Mouse (Mus musculus) right cerebral cortex, adult 18-20 months (tissue): ENCODE measurements around the gene Apol7e.
"Not testable (repeated sequence)": the region's sequence is repeated elsewhere in the genome, so short reads cannot be mapped to it uniquely, and the experiment has no call there.

ENCODE experiments used
- DNase-seq: peaks from one replicate; pipeline ENCODE4 v3.0.0; 2022; ENCODE audit warnings: mixed read lengths

Apol7e gene

GRCm38 (mm10) chr15:77741556-77741955 lies 42.9 kb downstream of the Apol7e start:
- not testable (repeated sequence) for DNase-seq

- no peak for DNase-seq
These were observed 46.0 kb downstream of the Apol7e start for GRCm38 (mm10) chr15:77744632-77745031.

GRCm38 (mm10) chr15:77745081-77745480 lies 46.4 kb downstream of the Apol7e start:
- no peak for DNase-seq

- no peak for DNase-seq
These were observed 47.7 kb downstream of the Apol7e start for GRCm38 (mm10) chr15:77746326-77746725.

DNA sequence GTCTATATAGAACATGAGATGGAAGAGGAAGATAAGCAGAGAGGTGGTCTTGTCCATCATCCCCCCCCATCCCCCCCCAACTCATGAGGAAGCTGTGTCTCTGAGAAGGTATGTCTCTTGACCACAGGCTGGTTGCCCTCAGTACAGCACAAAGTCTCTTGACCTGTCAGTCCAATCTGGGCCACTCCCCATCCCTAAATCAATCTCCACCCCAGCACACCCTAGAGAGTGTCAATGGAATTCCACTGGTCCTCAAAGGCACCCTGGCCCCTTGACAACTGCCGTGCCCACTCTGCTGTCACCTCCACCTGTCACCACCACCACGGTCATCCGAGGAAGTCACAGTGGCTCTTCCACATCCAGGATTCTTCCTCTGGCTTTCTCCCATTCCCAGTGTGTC lies 49.8 kb downstream of the Apol7e start:
- DNase-seq: no peak

GRCm38 (mm10) chr15:77749717-77750116 lies 51.1 kb downstream of the Apol7e start:
- DNase-seq: no peak

DNA sequence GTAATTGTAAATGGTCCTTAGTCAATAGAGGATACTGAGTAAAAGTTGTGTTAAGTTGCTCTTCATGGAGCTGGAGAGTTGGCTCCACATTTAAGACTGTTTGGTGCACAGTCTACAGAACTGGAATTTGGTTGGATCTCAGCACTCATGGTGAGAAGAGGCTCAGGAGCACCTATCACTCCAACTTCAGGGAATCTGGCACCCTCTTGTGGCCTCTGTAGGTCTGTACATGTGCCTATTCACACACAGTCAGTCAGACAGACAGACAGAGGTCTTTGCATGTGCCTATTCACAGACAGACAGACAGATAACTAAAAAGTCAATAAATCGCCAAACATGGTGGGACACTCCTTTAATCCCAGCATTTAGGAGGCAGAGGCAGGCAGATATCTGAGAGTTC lies 51.8 kb downstream of the Apol7e start:
- DNase-seq: no peak

GRCm38 (mm10) chr15:77752443-77752842 lies 53.8 kb downstream of the Apol7e start:
- no peak for DNase-seq

DNA sequence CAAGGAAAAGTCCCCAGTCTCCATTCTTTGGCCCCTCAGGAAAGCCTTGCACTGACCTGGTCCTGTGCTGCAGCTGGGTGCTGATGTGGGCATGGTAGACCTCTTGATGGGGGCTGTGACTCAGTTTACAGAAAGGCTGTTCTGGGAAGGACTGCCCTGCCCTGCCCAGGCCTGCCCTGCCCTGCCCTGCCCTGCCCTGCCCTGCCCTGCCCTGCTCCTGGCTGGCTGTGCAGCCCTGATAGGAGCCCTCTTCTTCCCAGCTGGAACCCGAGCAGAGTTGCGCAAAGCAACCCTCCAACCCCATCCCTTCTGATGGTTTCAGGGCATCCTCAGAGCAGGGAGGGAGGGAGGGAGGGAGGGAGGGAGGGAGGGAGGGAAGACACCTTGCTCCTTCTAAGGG lies 56.5 kb downstream of the Apol7e start:
- no peak for DNase-seq

DNA sequence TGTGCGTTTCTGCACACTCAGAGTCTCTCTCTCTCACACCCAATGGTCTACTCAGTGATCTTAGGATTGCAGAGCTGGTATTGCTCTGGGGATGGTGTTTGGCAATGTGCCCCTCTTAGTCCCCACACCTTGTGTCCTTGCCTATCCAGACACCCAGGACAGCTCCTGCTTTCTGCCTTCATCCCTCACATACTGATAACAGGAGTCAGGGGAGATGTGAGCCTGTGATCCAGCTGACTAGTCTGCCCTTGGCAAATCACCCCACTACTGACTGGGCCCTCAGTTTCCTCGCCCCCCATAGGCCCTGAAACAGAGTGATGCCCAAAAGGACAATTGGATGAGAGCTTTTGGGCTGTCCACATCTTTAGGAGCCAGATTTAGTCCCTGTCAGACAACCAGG lies 57.4 kb downstream of the Apol7e start:
- DNase-seq: no peak

DNA sequence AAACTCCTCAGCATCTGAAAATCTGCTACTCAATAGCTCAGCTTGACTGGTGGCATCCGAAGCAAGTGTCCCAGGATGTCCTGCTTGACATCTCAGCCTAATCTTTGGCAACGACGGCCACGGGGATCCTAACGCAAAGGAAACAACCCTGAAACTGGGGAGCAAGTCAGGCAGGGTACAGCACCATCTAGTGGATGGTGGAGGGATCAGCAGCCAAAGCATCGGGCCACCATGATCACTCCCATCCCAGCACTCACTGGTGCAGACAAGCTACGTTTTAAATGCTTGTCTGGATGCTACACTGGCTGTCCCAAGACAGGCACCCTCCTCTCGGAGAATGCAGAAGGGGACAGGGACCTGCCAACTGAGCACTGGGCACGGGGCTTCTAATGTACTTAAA lies 58.2 kb downstream of the Apol7e start, which contains the start of gene Apol8:
TSS of gene Apol8 (minus strand) at position 156 of the 400 bp plus-strand sequence.
- peak; percentile 69 for DNase-seq

DNA sequence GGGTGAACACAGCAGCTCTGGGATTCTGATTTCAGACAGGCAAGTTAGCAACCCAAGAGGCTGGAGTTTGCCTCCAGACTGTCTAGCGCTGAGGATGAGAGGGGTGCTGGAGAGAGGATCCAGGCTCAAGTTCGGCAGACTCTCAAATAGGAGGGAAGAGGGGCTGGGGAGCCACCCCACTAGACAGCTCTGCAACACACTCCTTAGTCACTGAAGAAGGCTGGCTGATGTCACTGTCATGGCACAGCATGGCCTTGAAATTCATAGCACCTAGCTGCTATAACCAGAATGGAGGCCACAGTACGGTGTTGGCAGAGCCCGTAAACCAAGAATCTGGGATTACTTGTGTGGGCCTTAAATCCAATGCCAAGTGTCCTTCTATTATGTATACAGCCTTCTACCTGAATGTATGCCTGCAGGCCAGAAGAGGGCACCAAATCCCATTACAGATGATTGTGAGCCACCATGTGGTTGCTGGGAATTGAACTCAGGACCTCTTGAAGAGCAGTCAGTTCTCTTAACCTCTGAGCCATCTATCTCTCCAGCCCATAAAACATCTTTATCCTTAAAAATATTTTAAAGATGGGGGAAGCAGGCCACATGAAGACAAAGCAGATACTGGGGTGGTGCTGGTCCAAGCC lies 59.0 kb downstream of the Apol7e start:
- no peak for DNase-seq

DNA sequence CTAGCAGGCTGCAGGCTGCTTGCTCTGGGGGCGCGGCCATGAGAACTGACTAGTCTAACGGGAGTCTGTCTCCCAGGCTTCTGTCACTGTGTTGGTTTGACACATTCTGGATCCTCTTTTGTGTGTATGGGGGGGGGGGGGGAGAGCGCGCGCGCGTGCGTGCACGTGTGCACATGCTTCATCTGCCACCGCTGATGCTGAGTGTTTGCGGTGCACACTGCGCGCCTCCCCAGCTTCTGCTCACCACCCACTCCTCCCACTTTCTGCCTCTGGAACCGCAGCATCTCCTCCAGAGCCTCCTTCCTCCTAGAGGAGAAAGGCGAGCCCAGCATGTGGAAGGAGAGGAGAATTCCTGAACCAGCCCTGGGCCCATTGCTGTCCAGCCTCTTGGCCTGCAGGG lies 61.4 kb downstream of the Apol7e start:
- no peak for DNase-seq

- no peak for DNase-seq
These were observed 62.4 kb downstream of the Apol7e start for GRCm38 (mm10) chr15:77761083-77761482.

DNA sequence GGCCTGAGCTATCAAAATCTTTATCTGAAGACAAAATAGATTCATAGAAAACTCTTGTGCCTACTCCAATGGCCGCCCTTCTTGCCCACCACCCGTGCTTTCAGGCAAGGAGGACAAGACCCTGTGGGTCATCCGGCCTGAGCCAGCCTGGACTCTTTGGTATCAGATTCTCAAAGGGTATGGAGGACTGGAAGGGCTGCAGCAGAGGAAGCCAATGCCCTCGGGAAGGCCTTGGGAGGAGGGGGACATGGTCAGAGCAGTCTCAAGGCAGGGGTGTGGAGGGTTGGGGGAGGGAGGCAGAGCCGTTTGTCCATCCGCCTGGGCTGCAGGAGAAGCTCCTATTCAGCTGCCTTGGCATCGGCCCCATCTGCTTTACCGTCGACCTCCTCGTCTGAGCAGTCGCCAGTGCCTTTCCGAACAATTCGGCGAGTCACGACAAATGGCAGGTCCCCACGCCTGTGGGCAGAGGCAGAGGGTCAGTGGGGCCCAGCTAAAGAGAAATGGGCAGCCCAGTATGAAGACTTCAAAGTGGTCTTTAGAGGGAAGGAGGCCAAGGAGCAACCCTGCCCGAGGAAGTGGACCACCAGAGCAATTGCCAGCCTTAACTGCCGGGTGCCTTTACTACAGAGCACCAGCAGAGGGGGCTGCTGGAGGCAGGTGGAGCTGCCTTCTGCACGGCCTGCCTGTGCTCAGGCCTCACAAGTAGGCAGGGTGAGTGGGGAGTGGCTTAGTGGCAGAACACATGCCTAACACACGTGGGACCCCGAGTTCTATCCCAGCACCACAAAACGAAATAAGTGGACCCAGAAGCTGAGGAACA lies 63.1 kb downstream of the Apol7e start:
- DNase-seq: no peak

DNA sequence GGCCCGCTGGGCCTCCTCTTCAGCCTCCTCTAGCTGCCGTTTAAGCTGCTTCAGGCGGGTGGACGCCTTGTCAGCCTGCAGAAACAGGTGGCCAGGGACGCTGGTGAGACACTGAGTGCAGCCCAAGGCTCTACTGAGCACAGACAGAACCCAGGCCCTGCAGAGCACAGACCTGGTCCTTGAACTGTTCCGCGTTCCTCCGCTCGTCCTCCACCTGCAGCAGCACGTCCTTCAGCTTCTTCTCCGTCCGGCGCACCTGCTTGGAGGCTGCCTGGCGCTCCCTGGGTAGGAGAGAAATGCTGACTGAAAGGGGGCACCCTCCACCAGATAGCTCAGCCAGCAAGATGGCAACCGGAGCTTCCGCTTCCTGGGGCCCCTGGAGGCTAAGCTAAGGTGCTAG lies 64.4 kb downstream of the Apol7e start:
- DNase-seq: no peak

GRCm38 (mm10) chr15:77763702-77764101 lies 65.0 kb downstream of the Apol7e start:
- no peak for DNase-seq

DNA sequence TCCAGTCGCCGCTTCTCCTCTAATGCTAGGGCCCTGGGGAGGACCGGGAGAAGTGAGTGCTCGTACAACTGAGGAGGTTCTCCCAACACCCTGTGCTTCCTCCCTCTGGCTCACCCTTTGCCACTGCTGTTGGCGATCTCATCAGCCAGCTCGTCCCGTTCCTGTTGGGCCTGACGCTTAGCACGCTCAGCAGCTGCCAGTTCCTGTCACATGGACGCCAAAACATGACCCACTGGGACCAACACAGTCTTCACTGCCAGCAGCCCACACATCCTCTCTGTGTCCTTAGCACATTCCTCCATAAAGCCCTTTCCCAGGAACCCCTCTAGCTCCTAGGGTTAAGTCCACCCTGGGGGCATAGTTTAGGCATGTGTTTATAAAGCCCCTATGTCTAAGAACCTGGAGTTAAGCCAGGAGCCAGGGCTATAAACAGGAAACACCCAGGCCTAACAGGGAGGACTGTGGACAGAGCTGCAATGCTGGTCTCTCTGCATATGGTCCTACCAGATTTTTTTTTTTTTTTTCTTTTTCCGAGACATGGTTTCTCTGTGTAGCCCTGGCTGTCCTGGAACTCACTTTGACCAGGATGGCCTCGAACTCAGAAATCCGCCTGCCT lies 65.8 kb downstream of the Apol7e start:
- DNase-seq: no peak

- DNase-seq: no peak
These were observed 66.9 kb downstream of the Apol7e start for GRCm38 (mm10) chr15:77765484-77766093.

- no peak for DNase-seq
These were observed 68.3 kb downstream of the Apol7e start for GRCm38 (mm10) chr15:77766981-77767380.
